Mouse (Mus musculus) hindlimb bud, embryonic 11.5 days (tissue): ENCODE data around the gene Fryl.

Experiments
- DNase-seq: peaks from one replicate; pipeline ENCODE4 v3.0.0-alpha.2; 2012; ENCODE audit warnings: low read depth, low spot score; ENCODE audit errors: extremely low spot score

Gene Fryl

DNA sequence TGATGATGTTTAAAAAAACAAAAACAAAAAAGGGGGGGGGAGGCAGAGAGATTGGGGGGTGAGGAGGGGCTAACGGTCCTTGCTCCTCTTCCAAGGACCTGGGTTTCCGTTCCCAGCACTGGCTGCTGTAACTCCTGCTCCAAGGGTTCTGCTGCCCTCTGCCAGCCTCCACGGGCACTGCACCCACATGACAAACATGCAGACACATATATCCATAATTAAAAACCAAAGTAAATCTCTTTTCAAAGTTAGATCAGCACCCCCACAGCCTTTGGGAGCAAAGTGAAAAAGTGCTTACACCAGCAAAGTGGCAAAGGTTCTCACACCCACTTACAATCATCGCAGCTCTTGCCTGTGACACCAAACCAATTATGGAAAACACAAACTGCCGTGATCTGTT lies 57.7 kb downstream of the Fryl start:
- no peak for DNase-seq

DNA sequence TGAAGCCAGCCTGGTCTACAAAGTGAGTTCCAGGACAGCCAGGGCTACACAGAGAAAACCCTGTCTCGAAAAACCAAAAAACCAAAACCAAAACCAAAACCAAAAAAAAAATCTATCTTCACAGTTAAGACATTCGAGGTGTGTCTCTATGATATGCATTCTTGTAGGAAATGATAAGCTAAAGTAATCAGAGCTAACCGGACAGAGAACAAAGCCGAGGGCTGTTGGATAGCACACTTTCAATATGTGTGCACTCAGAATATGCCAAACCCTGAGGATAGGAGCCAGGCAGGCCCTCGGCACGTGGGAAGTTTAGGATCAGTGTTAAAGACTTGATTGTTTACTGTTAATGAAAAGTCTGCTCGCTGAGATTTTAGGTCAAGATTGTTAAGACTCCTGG lies 58.6 kb downstream of the Fryl start:
- DNase-seq: no peak

DNA sequence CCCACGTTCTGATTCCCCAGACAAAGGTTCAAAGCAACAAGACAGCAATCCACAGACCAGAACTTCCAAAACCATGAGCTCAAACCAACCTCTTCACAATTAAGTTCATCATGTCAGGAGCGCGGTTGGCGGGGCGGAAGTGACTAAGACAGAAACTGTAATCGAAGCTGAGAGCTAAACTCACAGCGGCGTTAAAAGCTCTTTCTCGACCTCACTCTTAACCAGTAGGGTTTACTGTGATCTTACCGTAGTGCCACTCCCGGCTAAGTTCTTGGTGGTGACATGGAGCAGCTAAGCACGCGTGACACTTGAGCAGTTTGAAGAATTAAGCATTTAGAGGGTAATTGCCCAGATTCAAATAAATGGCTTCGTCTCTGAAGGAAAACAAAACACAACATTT lies 61.7 kb downstream of the Fryl start:
- DNase-seq: no peak

DNA sequence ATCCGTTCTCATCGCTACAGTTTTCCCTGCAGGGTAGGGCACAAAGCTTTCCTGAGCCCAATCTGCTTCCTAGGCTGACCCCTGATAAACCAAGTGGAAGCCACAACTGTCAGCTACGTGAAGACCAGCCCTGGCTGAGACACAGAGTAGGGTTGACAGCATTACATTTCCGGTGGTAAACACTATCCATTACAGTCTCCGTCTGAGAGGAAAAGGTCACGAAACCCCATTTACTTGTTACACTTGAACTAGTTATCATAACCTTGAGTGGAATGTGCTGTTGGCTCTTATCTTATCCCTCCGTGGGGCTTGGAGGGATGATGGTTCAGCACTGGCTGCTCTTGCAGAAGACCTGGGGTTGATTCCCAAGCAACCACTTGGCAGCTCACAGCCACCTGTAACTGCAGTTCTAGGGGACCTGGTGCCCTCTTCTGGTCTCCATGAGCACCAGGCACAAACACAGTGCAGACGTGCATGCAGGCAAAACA lies 62.3 kb downstream of the Fryl start:
- DNase-seq: no peak

DNA sequence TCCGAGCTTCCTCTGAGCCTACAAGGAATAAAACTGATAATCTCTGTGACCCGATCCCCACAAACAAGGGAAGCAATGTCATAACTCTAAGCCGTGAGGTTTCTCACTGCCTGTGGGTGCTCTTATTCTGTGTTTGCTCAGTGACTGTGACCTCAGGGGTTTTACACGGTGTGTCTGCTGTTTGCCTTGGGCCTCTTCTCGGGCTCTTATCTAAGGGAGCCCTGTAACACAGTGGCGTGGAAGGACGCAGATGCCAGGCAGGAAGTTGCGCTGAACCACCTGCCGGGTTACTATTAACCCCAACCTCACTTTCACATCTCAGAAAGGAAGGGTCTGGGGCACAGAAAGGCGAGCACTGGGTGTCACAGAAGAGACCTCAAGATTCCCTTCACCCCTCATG lies 62.8 kb downstream of the Fryl start:
- no peak for DNase-seq

DNA sequence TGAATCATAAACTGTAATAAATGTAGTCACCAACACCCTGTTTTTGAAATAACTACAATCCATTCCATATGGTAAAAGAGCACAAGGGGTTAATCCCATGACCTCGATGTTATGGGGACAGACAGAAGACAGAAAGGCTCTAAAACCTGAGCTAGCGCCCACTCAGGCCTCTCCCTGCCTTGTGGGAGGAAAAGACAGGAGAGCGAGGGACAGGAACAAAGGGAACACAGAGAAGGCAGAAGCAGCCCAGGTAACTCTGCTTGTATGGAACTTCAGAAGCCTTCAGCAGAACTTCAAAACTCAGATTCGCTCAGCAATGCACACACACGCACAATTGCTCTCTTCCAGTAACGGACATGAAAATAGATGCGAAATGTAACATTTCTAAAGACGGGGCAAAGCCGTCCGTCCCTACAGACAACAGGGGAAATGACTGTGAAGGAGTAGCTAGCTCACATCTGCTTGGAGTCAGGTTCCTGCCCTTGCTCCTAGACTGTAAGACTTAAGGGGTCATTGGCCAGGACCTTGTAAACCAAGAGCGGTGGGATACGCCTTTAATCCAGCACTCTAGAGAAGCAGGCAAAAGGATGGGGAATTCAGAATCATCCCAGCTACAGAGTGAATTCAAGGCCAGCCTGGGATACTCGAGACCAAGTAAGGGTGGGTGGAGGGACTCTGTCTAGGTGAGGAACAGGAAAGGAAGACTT lies 63.4 kb downstream of the Fryl start:
- DNase-seq: no peak

DNA sequence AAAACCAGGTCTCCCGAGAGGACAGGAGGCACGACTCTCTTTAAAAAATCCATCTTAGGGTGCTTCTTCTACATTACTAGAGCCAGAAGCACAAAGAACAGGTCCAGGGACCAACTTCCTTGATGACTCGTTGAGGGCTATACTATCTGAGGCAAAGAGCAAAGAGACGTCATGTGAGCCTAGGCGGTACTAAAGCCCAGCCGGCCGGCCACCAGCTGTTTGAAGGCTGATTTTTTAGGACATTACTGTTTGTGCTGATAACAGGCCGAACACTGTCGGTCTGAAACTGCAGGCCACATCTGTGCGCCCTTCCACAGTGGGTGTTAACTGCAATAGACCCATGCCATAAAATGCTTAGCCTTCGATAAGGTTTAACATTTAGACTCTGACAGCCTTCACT lies 64.7 kb downstream of the Fryl start:
- no peak for DNase-seq

DNA sequence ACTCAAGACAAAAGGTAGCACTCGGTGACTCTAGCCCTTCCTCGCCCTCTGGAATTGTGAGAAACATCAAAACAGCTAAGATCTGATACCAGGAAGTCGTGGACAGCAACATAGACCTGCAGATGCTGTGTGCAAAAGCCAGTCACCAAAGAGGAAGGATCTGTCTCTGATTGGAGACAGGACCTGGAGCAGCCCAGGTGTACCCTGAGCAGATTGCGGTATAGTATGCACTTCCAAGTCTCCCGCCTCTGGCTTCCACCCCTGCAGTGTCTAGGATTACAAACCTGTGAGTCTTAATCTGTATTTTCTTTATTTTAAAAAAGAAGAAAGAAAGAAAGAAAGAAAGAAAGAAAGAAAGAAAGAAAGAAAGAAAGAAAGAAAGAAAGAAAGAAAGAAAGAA lies 66.3 kb downstream of the Fryl start:
- DNase-seq: no peak

DNA sequence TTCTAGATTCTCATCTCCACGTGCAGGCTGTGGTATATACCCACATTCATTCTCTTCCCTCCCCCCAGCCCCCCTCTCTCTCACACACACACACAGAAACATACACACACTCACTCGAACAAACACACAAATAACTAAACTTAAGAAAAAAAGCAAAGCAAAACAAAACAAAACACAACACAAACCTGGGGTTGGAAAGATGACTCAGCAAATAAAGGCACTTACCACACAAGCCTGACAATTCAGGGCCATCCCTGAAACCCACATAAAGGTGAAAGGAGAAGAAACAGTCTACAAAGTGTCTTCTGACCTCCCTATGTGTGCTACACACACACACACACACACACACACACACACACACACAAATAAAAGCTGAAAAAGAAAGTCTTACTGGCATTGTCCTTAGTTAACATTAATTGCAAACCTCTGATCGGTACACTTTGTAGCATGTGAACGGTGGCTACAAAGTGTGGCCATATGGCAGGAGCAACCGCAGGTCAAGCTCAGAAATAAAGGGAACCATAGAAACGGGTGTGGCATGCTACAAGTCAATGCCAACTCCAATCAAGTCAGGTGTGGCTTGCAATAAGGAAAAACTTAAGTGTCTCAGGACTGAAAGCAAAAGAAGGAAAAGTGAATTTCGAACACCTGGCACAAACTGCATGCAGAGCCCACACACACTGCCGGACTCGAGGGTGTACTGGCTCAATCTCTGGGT lies 66.8 kb downstream of the Fryl start:
- no peak for DNase-seq

DNA sequence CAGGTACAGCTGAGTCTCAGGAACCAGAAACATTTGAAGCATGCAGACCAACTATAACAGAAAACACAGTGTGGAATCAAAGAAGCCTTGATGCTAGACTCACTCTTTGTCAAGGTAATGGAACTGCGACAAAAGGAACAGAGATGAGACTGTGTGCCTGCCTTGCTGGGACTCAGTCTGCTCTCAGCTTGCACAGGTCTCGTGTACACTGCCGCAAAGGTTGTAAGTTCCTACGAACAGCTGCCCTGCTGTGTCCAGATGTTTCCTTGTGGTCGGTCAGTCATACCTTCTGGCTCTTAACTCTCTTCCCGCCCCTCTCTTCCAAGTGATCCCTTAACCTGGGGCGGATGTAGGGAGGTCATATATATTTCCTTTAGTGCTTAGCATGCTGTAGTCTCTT lies 67.8 kb downstream of the Fryl start:
- no peak for DNase-seq

DNA sequence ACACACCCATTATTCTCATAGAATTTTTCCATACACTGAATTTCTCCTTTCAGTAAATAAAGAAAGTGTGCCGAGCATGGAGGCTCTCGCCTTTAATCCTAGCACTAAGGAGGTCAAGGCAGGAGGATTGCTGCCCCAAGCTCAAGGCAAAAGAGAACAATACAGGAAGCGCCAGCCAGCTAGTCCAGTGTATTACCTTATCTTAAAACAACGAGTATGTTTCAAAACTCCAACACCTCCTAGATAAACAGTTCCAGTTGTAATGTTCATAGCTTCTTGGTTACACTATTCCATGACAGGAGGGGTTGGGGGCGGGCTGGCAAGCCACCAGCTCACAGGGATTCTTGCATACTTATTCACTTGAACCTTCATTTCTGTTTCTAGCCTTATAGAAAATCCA lies 68.3 kb downstream of the Fryl start:
- DNase-seq: no peak

DNA sequence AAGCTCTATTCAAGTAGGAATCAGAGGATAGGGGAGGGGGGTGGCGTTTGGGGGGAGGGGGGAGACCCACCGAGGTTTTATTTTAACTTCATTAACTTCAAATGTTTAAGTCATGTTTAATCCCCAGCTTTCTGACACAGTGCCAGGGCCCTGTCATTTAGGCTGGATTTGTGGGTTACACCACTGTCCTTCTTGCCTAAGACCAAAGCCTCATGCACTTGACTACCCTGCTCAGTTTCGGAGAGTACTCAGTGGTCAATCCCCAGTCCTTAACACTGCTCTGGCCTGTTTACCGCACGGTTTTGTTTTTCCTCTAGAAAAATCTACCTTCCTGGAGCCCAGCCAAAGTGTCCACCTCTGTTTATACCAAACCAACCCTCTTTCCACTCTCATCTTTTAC lies 69.5 kb downstream of the Fryl start:
- no peak for DNase-seq

DNA sequence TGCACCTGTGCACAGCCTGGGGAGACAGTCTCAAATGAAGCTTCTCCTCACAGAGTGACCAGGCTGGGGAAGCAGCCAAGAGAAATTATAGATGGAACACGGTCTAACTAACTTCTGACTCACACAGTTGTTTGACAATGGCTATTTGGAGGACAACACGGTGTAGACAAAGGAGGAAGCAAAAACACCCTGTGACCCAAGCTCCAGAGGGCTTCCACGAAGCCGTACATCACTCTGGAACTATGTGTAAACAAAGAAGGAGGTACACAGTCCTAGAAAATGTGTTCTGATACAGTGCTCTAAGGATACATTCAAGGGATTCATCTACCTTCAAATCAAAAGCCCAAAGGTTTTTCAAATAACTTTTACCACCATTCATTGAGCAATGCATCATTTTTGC lies 71.0 kb downstream of the Fryl start:
- DNase-seq: no peak

DNA sequence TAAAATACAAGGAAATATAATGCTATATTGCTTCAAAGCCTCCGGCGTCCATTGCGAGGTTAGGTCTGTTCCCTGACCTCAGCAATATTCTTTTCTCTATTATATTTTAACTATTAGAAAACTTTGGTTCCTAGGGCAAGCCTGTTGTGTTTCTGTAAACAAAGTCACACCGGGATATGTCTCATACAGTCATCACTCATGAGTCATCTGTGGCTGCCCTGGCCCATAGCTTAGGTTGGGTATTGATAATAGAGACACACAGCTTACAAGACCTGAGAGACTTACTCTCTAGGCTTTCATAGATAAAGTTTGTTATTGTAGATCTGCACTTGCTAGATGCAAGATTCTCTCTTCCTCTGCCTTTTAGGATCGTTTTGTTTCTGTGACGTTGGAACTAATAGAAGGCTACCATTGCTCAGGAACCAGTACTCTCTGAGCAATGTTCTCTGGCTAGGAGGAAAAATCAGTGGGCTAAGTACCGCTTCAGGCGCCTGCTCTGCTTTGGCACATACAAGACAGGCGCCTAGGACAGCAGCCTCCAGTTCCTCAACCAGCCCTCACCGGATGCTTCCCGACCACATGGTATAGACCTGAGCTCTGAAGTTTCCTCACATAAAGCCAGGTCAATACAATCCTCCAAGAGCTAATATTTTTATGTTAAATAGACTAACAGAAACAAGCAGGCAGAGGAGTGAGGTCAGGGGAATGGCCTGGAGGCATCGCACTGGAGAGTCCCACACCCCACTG lies 73.5 kb downstream of the Fryl start:
- DNase-seq: no peak

DNA sequence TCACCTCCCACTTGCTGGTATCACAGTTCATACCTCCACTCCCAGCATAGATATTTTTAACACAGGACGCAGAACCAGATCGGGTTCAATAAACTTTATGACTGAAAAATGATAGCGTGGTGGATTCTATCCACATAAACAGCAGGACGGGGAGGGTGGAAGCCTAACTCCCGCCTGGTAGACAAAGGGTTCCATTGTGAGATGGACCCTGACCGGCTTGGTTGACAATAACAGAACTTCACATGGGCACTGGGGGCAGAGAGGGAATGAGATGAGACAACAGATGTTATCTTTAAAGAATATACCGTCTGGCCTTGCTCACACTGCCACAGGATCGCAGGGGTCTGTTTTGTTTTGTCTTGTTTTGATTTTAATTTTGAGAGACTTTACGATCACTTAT lies 74.2 kb downstream of the Fryl start:
- DNase-seq: no peak

DNA sequence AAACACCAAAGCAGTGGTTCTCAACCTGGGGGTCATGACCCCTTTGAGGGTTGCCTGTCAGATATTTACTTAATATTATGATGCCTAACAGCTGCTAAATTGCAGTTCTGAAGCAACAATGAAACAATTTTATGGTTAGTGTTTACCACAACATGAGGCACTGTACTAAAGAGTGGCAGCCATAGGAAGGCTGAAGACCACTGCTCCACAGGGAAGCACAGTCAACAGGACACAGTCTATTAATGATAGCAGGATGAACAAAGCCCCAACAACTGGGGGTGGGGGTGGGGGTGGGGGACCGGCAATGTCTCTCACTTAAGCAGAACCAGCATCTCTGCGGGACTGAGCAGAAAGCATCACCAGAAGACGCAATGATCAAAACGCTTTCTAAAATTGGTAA lies 80.1 kb downstream of the Fryl start:
- DNase-seq: no peak

DNA sequence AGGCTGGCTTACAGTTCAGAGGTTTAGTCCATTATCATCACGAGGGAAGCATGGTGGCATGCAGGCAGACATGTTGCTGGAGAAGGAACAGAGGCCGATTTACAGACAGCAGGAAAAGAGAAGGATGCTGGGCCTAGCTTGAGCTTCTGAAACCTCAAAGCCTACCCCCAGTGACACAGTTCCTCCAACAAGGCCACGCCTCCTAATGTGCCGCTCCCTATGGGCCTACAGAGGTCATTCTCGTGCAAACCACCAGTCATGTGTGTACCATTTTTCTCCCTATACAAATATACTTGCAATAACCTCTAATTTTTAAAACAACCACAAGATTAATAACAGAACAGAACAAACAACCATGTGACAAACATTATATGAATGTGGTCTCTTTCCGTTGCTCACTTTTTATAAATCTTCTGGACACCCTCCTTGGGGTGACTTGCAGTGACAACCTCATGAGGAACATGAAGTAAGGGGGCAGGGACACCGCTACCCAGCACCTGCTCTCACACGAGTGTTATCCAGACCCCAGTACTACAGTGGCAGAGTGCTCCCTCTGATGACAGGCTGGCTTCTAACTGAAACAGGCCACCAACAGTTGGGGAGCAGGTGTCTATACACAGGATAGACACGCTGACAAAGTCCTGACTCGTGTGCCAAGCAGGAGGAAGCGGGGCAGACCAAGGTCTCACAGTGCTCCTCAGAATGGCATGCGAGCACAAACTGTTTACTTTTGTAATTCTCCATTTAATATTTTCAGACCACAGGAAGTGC lies 80.9 kb downstream of the Fryl start:
- DNase-seq: no peak

DNA sequence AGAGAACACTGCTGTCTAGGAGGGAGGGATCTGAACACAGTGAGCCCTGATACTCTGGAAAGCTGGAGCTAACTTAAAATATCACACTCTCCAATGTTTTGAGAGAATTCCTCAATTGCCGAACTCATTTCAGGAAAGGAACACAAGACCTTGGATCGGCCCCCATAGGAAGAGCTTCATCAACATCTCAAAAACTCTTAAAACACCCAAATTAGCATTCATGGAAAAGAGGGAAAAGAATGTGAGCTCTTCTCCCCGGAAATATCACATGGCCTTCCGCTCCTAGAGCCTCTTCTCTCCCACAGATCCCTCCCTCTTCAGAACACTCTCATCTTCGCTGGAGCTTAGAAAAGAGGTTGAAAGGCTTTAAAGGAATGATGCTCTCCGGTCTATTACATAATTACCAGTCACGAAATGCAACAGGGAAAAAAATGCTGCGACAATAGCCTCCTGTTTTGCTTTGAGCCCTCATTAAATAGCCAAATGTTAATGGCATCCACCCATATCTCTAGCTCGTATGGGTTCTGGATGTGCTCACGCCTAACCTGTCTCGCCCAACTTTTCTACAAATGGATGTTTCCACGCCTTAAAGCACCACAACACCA lies 84.4 kb downstream of the Fryl start:
- no peak for DNase-seq

DNA sequence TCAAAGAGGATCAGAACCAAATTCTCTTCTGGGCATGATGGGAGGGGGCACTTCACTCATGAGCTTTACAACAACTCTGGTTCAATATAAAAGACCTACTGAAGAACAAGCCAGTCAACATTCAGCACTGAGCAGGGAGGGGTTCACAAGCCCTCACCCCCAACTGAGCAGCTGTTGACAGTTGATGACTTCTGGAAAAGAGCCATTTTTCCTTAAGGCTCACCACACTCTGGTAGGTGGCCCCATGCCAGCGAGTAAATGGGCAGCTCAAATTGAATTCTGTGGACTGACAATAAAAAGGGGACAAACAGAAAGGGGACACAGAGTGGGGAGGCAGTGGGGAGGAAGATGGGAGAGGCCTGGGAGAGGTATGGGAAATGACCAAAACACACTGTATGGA lies 85.2 kb downstream of the Fryl start:
- DNase-seq: no peak

DNA sequence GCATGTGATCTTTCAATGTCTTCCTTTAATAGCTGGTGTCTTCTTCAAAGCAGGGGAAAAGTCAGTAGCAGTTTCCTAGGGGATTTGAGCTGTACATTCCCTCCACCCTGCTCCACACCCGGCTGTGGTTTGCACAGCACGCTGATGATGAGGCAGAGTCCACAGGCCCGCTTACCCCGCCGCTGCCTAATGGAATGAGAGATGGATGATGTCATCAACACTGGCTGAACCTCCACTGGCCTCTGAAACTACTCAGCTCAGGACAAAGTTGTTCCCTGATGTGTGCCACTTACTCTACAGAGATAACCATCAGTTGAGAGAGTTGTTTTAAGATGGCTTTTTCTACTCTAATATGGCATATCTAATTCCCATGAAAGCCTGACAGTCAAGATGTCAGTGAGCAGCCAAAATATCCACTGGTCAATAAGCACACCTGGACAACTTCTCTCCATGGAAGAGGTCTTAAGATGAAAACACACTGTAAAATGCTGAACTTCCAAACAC lies 87.6 kb downstream of the Fryl start:
- DNase-seq: no peak
